In the genomic region with DNA sequence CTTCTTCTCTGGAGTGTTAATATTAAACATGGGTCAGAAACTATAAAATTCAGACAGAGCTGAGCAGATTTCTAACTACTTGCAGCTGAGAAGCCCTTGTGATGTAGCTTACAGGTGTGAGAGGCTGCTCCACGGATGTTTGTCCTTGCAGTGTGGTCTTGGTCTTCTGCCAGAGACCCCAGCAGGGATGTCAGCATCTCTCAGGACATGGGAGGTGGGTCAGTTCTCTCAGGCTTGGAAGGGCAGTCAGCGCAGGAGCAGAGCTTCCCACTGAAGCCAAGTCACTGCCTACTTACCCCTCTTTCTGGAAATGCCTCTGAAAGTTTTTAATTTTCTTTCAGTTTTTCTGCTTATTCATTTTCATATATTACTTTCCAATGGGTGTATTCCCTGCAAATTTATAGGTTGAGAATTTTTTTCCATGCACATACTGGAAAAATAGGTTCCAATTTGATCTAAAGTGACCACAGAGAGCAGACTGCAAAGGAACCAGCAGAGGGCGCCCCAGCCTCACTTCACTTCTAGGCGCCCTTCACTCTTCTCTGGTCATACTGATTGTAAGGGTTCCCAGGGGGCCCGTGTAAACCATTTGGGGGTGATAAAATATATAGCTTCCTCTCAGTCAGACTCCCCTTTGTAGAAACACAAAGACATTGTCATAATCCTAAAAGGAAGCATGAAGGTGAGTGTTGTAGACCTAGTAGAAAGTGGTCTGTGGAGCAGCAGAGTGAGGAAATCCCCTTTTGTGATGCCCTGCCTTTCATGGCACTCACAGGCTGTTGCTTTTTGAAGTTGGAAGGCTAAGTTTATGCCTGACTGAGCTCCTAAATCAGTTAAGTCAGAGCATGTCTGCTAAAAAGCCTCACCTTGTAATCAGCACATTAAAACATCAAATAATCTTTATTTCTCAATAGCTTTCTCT, we compare ENCODE assay signal across 10 mouse cellular contexts. TPM values are rescaled to one million over a fixed set of nuclear protein-coding genes. Genes with fewer than 3 reads are reported as not detected.
DNase-seq lines count a peak whose midpoint lies in the region; ATAC-seq lines count a peak whose summit lies in the region.
"Had no signal": no experiment of that assay in that cellular context is flagged by ENCODE, and none has a peak within 500 bp of the region (broad histone marks: within the 10 kb centered on the region; RNA-seq: fewer than 3 reads in every experiment).

No protein-coding gene starts in this region.

- H3K27ac ChIP-seq in hindbrain, embryonic 14.5 days, result no peak overlapping the region
- no peak overlapping the region for H3K27ac ChIP-seq in neural tube, embryonic 14.5 days (ENCODE audit: low read depth, low read length)
- H3K27ac ChIP-seq: neural tube, embryonic 12.5 days had no signal

- H3K36me3 ChIP-seq in hindbrain, embryonic 14.5 days (replicated peaks; ENCODE audit: control insufficient read depth, insufficient read depth), result peaks cover 80% of the 10 kb centered on the region
- peaks cover 48% of the 10 kb centered on the region for H3K36me3 ChIP-seq in neural tube, embryonic 14.5 days (ENCODE audit: control insufficient read depth, insufficient read depth, low read length)

- no peak overlapping the region for H3K4me2 ChIP-seq in hindbrain, embryonic 14.5 days (replicated peaks)
- no peak overlapping the region for H3K4me2 ChIP-seq in neural tube, embryonic 14.5 days (ENCODE audit: low read depth, low read length)
- H3K4me2 ChIP-seq: neural tube, embryonic 12.5 days had no signal

- intact Hi-C loops in left cerebral cortex, postnatal 4 days (cut with DNase I), result loop anchor here (5.0 kb wide), 1 partner anchor 310 kb away; a partner anchor contains a TSS

- ATAC-seq in hindbrain, embryonic 14.5 days (ENCODE audit: low FRiP score), result peak; percentile 64; the same call in 1 of the 2 replicates
- peak; percentile 65; the same call in 1 of the 2 replicates for ATAC-seq in neural tube, embryonic 14.5 days (ENCODE audit: low read depth)

- H3K9me3 ChIP-seq in hindbrain, embryonic 14.5 days (ENCODE audit: control insufficient read depth, low read length), result no peaks in the 10 kb centered on the region
- no peaks in the 10 kb centered on the region for H3K9me3 ChIP-seq in neural tube, embryonic 14.5 days (ENCODE audit: control insufficient read depth, low read length)
- H3K9me3 ChIP-seq: neural tube, embryonic 12.5 days had no signal

- peak; percentile 46 for DNase-seq in ovary, postnatal 36 days (ENCODE audit: low spot score)
- DNase-seq in ovary, postnatal 10 days (ENCODE audit: low spot score), result no peak
- DNase-seq in adrenal gland, postnatal 14 days, result peak; percentile 74
- DNase-seq in embryo, embryonic 11 days, result peak; percentile 75
- peak; percentile 78 for DNase-seq in hindbrain, embryonic 14.5 days (ENCODE audit: low spot score)
- DNase-seq in left cerebral cortex, postnatal 4 days, result peak; percentile 72
- peak; percentile 56 for DNase-seq in thymus, postnatal 0 days (ENCODE audit: low spot score)

- no peak overlapping the region for H3K4me3 ChIP-seq in hindbrain, embryonic 14.5 days (replicated peaks; ENCODE audit: low read length)
- H3K4me3 ChIP-seq in neural tube, embryonic 14.5 days (ENCODE audit: low read depth, low read length), result no peak overlapping the region
- H3K4me3 ChIP-seq: neural tube, embryonic 12.5 days had no signal

- no peaks in the 10 kb centered on the region for H3K27me3 ChIP-seq in hindbrain, embryonic 14.5 days (ENCODE audit: control insufficient read depth, insufficient read depth, low read length)
- no peaks in the 10 kb centered on the region for H3K27me3 ChIP-seq in neural tube, embryonic 14.5 days (ENCODE audit: control insufficient read depth, insufficient read depth, low read length)
- H3K27me3 ChIP-seq: neural tube, embryonic 12.5 days had no signal

- no peaks in the 10 kb centered on the region for H3K4me1 ChIP-seq in hindbrain, embryonic 14.5 days (replicated peaks; ENCODE audit: control insufficient read depth, insufficient read depth, low read length)
- H3K4me1 ChIP-seq in neural tube, embryonic 14.5 days (ENCODE audit: control insufficient read depth, insufficient read depth, low read length), result no peaks in the 10 kb centered on the region
- H3K4me1 ChIP-seq: neural tube, embryonic 12.5 days had no signal

- no peak overlapping the region for H3K9ac ChIP-seq in hindbrain, embryonic 14.5 days
- H3K9ac ChIP-seq in neural tube, embryonic 14.5 days (replicated peaks; ENCODE audit: low read depth, low read length), result no peak overlapping the region
- H3K9ac ChIP-seq: neural tube, embryonic 12.5 days had no signal

- 36% methylated on average over 5 of the region's 5 CpGs for WGBS in hindbrain, embryonic 14.5 days
- WGBS in neural tube, embryonic 14.5 days, result 29% methylated on average over 5 of the region's 5 CpGs

RNA-seq across cellular contexts. Expression of a gene that starts 22.6 kb away (rescaled TPM):
- total RNA-seq in adrenal gland, postnatal 14 days (2021), result not detected in 2 replicates
- polyA plus RNA-seq in hindbrain, embryonic 14.5 days (2014; fragmentation: Nextera tagmentation; extraction: Ambion mirVana), result 0.78 and 1.0 TPM in 2 replicates
- not detected for total RNA-seq in left cerebral cortex, postnatal 4 days (2021)
- polyA plus RNA-seq in neural tube, embryonic 14.5 days (2014; fragmentation: Nextera tagmentation; extraction: Ambion mirVana), result 0.86 and 1.8 TPM in 2 replicates
- polyA plus RNA-seq in thymus, postnatal 0 days (2015; fragmentation: Nextera tagmentation; extraction: Ambion mirVana), result 0.33 TPM in 1 of 2 replicates, not detected in the other
- polyA plus RNA-seq: gonadal fat pad, adult 2 months; neural tube, embryonic 12.5 days had no signal

RNA-seq across cellular contexts. Expression of a gene that starts 52.9 kb away (rescaled TPM):
- 0.38 TPM in 1 of 2 replicates, not detected in the other for total RNA-seq in adrenal gland, postnatal 14 days (2021)
- 16.4 and 29.6 TPM in 2 replicates for polyA plus RNA-seq in hindbrain, embryonic 14.5 days (2014; fragmentation: Nextera tagmentation; extraction: Ambion mirVana)
- 1 to 10 TPM; 1.2 to 1.6 TPM for total RNA-seq in left cerebral cortex, postnatal 4 days (2021)
- 0.68 and 1.5 TPM in 2 replicates for polyA plus RNA-seq in neural tube, embryonic 14.5 days (2014; fragmentation: Nextera tagmentation; extraction: Ambion mirVana)
- polyA plus RNA-seq in thymus, postnatal 0 days (2015; fragmentation: Nextera tagmentation; extraction: Ambion mirVana), result 0.18 and 0.62 TPM in 2 replicates
- polyA plus RNA-seq: gonadal fat pad, adult 2 months had no signal
